Mouse (Mus musculus) fibroblast of lung, adult 2 months (primary cell): ENCODE results near the gene Gng2.
"Not testable (repeated sequence)": the region's sequence is repeated elsewhere in the genome, so short reads cannot be mapped to it uniquely, and the experiment has no call there.

Source experiments
- DNase-seq: peaks from one replicate; pipeline ENCODE4 v3.0.0-alpha.2; 2011; ENCODE audit warnings: low read depth

Gene Gng2

DNA sequence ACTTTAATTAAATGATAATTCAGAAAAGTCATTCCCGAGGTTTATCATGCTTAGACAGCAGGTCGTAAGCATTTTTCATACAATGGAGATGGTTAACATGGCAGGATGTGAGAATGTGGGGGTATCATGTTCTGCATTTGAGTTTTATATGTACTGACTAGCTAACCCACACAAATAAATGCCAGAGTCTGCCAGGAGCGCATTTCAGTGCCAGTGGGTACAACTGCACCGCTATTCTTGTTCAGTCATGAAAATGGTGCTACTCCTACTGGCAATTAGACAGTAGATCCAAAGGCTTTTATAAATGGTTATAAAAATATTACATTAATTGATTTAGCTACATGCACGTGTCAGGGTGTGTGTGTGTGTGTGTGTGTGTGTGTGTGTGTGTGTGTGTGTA, 38.9 kb downstream of the Gng2 start:
- no peak for DNase-seq

DNA sequence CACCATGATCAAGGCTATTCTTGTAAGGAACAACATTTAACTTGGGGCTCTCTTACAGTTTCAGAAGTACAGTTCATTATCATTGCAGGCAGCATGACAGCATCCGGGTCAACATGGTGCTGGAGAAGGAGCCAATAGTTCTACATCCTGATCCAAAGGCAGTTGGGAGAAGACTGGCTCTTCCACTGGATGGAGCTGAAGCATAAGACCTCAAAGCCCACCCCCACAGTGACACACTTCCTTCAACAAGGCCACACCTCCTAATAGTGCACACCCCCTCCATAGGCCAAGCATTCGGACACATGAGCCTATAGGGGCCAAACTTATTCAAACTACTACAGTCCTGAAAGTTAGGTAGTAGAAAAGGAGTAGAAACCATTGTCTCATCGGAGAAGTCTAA, 42.3 kb downstream of the Gng2 start:
- no peak for DNase-seq

DNA sequence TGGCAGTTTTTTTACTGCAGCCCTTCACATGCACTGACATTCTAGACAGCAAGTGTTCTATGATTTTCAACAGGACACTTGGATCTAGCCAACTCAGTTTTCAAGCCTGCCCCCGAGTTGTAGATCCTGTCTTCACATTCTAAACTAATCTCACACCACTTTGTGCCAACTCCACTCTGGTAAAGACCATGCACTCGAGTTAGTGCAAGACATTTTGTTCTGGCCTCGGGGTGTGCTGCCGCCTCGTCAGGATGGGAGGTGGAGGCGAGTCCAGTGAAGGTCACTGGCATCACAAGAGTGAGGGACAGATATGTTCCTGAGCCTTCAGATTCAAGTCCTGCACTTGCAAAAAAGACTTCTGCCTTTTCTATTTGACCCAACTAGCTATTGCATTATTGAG, 44.1 kb downstream of the Gng2 start:
- DNase-seq = no peak

DNA sequence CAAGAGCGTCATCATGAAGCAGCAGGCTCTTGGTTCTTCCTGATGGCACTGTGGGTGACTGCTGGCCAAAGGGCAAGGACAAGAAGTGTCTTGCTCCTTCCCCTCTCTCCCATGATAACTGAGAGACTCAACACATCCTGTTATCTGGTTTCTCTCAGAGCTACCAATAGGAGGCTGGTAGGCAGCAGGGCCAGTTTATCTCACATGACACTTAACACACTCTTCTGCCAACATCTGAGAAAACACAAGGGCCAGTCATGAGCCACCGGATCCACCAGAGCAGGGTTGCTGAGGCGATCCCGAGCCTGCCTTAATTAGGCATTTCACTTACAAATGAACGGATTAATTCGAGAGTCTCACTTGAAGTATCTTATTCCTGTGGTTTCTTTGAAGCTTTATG, 49.5 kb downstream of the Gng2 start:
- DNase-seq = no peak

DNA sequence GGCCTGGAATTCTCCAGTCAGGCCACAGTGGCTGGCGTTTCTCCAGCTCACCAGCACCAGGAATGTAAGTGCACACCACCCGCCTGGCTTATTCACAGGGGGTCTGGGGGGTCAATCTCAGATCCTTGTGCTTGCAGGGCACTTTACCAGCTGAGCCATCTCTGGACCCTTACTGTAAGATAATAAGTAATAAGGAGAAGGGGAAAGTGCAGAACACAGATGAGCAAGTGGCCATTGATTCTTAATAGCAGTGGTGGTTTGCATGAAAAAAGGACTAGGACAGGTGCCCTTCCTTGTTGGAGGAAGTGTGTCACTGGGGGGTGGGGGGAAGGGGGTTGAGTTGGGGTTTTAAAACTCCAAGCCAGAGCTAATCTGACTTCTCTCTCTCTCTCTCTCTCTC, 50.3 kb downstream of the Gng2 start:
- DNase-seq = no peak

DNA sequence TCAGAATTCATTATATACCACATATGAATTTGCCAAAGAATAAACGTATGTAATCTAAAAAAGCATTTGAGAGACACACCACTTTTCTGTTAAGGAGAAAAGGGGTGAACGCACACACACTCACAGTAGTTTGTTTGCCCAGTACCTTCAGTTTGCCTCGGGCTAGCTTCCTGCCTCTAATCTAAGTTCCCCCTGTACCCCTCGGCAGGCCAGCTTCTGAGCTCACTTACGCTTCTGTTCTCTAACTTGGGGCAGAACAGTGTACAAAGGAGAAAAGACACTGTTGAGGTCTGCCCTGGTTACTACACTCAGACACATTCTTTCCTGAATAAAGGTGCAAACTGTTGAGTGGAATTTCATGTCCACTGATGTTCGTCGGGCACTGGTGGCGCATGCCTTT, 51.1 kb downstream of the Gng2 start:
- no peak for DNase-seq

DNA sequence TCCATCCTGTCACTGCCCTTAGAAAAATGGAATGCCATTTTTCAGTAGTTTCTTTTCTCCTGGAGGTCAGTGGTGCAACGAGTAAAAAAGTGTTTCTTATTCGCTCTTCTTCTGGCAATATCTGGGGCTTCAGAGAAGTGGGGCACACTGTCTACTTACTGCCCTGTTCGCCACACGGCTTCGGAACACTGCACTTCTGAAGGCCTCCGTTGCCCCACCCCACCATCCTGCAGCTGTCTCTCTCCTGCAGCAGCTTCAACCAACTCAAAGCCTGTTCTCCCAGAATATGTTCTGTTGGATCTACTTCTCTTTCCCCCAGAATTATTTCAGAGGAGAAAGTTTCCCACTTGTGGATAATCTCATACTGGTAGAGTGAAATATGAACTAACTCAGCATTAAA, 52.3 kb downstream of the Gng2 start:
- no peak for DNase-seq

DNA sequence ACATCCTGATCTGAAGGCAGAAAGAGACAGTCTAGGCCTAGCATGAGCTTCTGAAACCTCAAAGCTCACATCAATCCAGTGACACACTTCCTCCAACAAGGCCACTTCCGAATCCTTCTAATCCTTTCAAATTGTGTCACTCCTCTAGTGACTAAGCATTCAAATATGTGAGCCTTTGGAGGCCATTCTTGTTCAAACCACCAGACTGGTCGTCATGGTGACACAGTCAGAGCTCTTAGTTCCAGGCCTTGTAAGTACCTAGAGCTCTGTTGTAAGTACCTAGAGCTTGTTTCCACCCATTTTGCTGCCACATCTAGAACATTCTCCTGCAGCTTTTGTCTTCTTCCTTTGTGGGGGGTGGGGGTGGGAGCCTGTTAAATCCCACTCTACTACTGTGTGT, 53.3 kb downstream of the Gng2 start:
- no peak for DNase-seq

DNA sequence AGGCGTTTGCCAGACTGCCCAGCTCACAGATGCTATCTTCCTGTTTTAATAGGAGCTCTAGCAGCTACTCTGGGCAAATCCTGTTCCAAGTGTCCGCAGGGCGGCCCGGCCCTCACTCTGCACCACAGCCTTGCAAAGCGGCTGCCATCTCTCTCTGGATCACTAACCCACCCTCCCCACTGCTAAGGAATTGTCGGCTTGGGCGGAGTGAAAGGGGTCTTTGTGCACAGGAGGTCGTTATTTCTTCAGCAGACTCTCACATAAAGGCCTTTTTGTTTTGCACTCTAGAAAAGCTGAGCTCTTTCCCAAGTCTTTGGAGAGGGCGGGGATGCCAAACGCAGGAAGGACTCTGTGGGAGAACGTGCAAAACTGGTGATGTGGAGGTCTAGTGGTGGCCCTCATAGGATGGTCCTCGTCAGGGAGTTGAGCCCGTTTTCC, 57.2 kb downstream of the Gng2 start:
- peak; percentile 27 for DNase-seq

DNA sequence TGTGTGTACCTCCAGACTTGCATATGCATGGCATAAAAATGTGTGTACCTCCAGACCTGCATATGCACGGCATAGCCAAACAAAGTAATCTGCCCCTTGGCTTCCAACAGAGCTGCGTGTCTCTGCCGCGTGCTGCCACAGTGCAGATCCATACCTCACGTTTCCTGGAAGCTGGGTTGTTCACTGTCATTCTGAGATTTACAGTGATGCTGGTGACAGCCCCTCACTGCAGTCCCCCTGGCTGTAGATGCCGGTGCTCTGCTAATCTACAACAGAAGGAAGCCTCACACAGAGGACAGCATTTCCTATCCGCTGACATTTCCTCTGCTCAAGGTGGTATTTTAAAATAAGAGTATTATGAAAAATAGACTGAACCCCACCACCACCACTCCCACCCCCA, 57.6 kb downstream of the Gng2 start:
- no peak for DNase-seq

DNA sequence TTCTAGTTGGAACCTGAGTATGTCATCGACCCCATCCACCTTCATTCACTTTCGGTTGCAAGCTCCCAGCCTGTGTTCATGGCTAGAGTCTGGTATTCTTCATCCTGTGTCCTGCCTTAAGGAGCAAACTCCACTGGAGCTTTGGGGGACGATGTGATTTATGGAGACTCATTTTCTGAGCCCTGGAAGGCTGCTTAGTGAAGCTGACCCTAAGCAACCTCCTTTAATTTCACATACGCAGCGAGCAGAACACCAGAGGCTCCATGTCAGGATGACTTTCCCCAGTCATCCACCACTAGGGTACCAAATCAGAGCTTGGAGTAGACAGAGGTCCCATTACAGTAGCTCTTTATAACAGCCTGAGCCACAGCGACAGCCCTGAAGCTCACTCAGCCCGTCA, 59.9 kb downstream of the Gng2 start:
- DNase-seq = no peak

DNA sequence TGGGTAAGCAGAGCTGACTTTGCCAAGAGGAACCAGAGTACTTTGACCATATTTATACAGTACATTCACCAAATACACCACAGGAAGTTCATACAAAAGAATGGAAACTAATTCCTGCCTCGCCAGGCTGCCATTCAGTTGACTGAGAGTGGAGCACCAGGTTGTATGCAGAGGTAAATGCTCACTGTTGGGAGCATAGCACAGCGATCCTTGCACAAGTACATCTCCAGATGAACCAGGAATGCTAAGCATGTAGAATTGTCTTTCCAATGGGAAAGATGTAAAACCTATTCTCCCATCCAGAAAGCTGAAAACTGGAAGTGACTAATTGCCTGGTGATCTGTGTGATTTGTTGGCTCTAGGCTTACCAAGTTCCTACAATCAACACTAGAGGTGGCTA, 61.1 kb downstream of the Gng2 start:
- no peak for DNase-seq

DNA sequence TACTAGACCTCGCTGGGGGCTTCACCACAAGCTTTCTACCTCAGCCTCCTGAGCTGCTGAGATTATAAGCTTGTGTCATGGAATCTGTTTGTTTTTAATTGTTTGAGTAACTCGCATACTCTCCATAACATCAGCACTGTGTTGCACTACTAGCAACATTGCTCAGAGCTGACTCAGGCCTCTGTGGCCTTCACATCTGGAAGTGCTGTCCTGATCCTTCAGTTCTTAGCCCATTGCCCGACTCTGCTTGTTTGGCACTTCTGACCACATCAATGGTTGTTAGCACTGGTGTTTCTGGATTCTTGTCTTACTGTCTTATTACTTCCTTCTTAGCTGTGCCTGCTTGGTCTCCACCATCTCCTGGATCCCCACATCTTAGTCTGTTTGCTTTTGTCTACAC, 64.5 kb downstream of the Gng2 start:
- DNase-seq = no peak

DNA sequence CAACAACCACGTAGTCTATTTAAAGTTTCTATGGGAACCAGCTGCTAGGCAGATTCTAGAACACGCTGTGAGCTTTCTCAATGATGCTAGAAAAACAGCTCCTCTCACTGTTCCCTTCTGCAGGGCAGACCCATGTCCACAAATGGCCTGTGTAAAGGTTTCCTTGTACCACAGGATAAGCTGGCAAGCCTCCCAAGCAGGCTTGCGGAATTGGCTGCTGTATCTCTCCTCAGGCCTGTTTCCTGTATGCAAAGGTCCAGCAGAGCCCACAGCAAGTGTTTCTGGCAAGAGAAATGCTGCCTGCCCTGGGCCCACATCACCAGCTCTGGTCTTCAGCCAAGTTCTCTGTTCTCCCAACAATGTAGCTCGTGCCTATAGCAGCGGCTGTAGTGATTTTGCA, 71.8 kb downstream of the Gng2 start:
- peak; percentile 68 for DNase-seq

DNA sequence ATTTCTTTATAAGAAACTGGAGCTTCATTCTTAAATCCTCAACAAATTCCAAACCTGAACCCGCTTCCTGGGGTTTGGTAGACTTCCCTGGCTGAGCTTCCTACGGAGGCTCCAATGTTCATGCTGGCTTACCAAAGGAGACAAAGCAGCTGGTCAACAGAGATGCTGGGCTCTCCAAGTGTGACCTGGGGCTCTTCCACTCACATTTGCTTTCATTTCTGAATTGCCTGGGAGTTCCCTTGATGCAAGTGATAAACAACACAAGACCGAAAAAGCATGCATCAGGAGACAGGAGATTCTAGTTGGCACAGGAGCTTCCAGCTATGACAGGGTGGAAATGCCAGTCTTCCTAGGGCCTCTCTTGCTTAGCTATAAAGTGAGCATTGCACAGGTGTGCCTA, 72.6 kb downstream of the Gng2 start:
- no peak for DNase-seq

DNA sequence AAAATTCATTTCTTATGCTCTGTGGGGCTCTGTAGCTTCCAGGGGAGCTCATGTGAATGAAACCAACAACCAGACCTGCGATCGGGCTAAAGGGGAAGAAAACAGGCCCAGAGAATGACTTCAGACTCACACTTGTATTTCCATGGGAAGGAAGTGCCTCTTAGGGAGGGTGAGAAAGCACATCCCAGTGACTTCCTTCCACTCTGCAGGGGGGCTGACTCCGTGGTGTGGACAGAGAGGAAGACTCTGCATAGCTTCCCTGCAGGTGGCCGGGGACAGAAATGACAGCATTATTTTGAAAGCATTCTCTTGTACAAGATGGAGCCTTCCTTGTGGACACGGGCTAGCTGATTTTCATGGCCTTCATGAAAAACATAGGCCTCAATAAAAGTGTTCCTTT, 73.4 kb downstream of the Gng2 start:
- DNase-seq = no peak

DNA sequence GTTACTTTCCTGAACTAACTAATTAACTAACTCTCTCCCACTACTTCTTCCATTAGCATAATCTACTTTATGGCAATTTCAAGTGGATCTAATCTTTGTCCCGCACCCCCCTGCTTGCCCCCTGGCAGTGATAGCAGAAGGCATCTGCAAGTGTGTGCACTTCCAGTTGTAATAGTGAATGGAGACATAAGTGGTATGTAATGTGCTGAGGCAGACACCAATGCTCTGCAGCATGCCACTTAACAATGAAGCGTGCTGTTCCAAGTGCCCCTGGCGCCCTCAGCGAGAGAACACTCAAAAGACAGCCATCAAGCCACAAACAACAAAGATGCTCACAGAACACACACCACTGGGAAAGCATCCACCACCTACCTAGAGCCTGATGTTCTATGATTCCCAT, 76.9 kb downstream of the Gng2 start:
- DNase-seq = no peak

DNA sequence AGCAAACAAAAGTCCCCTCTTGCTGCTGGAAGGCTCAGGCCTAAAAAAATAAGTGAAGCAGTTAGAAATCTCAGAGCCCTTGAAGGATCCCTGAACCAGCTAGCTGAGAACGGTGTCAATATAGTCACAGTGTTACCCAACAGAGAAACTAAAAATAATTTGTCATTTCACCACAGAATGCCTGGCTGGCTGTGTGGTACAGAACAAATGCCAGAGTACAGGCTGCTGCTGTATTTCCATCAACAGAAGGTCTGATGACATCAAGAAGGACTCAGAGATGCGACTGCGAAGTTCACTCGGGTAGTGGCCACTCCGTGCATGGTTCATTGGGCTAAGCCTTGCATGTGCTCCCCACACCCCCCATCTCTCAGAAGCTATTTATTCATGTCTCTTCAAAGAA, 89.9 kb downstream of the Gng2 start:
- DNase-seq = no peak

DNA sequence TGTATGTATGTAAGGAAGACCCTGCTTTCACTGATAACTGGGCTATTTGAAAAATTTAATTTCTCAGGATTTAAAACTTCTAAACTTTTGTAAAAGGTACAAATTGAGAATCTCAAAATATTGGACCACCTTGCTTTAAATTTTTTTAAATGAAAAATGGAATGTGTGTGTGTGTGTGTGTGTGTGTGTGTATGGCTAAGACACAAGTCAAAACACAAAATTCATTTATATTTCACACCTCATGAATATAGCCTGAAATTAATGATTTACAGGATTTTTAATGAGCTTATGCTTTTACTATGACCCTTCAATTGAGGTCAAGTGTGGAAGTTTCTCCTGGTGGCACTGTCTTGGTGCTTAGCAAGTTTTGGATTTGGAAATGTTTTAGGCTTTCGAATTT, 93.0 kb downstream of the Gng2 start:
- not testable (repeated sequence) for DNase-seq

DNA sequence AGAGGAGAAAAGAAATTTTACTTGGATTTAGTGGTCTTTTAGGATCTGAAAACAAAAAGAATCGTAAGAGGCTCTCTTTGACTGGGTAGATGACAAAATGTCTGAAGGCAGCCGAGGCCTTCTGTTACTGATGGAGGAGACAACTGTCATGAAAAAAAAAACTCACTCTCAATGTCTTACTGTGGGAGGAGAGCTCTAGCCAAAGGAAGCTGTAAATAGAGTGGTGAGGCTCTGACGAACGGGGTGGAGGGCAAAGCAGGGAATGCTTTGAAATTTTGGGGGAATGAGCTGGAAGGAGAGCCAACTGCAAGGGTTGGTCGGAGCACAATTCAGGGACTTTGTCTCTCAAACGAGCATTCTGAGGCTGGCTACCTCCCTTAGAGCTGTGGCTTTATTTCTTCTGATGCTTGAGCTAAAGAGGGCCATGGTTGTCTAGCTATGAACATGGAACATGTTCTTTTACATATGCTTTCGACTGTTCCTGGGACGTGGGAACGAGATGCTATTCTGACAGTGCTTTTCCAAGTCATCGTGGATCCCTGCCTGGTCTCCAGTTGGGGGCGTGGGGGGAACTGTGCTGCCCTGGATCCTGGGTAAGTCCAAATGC, 103.1 kb downstream of the Gng2 start:
- DNase-seq = no peak

DNA sequence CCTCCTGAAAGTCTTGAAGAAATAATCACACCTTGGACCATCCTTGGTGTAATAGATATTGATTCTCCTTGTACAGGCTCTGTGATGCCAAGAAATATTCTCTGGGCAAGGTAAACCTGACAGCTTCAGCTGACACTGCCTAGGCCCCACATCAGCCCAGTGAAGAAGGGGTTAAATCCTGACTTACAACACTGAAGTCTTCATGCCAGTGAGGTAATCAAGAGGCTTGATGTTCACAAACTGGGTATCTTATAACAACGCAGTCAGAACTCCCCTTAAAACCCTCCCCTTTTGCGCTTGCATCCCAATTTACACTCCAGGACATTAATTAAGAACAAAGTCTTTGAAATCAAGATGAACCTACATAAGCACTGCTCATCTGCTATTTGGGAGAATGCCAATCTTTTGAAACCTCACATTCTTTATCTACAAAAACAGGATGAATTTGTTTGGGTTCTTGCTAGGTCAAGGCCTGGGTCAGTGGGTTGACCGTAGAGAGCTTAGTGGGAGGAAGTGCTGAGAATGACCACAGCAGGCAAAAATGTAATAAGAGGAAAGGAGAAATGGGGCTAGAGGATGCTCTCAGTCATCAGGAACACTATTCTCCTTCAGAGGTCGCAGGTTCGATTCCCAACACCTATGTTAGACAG, 110.0 kb downstream of the Gng2 start:
- DNase-seq = no peak

DNA sequence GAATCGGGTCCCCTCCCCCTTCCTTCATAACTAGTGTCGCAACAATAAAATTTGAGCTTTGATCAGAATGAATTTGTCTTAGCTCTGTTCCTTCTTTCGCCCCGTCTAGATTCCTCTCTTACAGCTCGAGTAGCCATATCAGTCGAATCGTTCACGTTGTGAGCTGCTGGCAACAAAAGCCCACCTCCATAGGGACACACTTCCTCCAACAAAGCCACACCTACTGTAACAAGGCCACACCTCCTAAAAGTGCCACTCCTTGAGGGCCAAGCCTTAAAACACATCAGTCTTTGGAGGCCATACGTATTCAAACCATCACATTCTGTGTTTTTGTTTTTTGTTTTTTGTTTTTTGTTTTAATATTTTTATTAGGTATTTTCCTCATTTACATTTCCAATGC, 112.3 kb downstream of the Gng2 start:
- not testable (repeated sequence) for DNase-seq

DNA sequence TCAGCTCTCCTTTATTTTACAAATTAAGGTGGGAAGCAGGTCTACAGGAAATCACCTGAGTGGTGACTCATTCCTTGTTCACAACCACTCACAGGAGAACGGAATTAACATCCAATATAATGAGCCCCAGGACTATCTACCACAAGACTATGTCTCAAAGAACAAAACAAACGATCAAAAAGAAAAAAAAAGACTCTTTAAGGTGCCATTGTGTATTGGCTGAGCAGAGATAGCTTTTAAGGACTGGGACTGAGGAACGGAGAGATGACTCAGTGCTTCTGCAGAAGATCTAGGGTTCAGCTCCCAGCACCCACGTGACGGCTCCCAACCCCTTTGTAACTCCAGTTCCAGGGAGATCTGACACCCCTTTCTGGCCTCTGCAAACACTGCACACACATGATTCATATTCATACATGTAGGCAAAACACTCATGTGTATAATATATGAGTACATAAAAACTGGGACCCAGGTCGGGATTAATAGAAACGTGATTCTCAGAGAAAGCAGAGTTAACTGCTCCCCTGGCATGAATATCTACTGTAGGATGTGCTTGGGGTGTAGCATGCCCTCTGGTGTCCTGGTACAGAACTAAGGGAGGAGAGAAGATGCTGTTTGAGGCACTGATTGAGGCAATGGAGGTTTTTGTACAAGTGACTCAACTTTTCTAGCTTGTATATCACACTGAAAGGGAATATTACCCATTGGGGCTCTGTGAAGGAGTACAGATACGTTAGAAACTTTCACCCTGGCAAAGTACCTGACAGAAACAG, 115.9 kb downstream of the Gng2 start:
- no peak for DNase-seq

DNA sequence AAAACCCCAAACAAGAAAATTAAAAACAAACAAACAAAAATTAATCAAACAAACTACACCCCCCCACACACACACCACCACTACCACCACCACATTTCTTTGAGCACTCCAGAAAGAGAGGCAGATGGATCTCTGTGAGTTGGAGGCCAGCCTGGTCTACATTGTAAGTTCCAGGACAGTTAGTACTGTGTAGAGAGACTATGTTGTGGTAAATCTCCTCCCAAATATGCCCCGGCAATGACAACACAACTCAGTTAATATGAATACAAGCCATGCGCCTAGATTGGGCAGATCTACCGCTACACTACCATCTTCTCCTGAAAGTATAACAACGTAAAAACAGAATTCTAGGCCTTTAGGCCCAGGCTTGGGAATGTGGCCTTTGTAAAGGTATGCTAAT, 117.1 kb downstream of the Gng2 start:
- DNase-seq = no peak
